Mouse (Mus musculus): ENCODE data around the gene Klb. TPM values are rescaled to one million over a fixed set of nuclear protein-coding genes. Genes with fewer than 3 reads are reported as not detected.

The Klb gene
- polyA plus RNA-seq, 1 experiment from 2014 or later = 0.09 TPM

GRCm38 (mm10) chr5:65324758-65325355 lies 23.3 kb upstream of the Klb start:
- H3K4me3 ChIP-seq (ENCODE audit: low read depth, low read length) = no peak overlapping the region
- no peak overlapping the region for H3K9ac ChIP-seq (ENCODE audit: low read length)
- H3K4me2 ChIP-seq (ENCODE audit: low read depth, severe bottlenecking) = no peak overlapping the region
- ATAC-seq (ENCODE audit: insufficient number of reproducible peaks, low FRiP score, low TSS enrichment, low read depth) (no peak), DNase-seq (ENCODE audit: low spot score) (no peak)
- no peak overlapping the region for H3K27ac ChIP-seq (replicated peaks; ENCODE audit: low read depth, low read length)
- WGBS = 93% methylated on average over 3 of the region's 3 CpGs
- H3K4me1 ChIP-seq (ENCODE audit: control insufficient read depth, insufficient read depth, low read length) = peaks cover 2% of the 10 kb centered on the region; the same call in 1 of the 2 replicates
- no peaks in the 10 kb centered on the region for H3K9me3 ChIP-seq (ENCODE audit: control insufficient read depth, low read length)
- H3K36me3 ChIP-seq (ENCODE audit: control insufficient read depth, insufficient read depth, low read length) = no peaks in the 10 kb centered on the region
- no peaks in the 10 kb centered on the region for H3K27me3 ChIP-seq (ENCODE audit: control insufficient read depth, insufficient read depth, low read length)

DNA sequence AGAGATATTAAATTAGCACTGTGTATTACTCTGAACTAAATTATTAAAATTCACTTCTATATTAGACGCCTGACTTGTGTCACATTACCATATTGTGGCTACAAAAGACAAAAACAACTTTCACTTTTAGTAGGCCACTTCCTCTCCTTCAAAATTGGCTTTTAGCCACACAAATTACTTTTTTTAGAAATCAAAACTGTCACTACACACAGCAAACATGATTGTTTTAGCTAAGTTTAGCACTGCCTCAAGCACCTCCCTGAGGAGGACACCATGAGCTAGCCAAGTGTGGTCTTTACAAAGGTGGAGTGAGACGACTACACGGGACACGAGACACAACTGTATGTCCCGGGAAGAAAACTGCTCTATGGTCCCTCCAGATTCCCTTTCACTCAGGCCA lies 21.9 kb upstream of the Klb start:
- no peaks in the 10 kb centered on the region for H3K27me3 ChIP-seq (ENCODE audit: control insufficient read depth, insufficient read depth, low read length)
- no peak overlapping the region for H3K27ac ChIP-seq (replicated peaks; ENCODE audit: low read depth, low read length)
- 88% methylated on average over 5 of the region's 5 CpGs for WGBS
- DNase-seq (ENCODE audit: low spot score) = no peak
- ATAC-seq (ENCODE audit: insufficient number of reproducible peaks, low FRiP score, low TSS enrichment, low read depth) = no peak
- H3K9ac ChIP-seq (ENCODE audit: low read length) = no peak overlapping the region
- H3K4me1 ChIP-seq (ENCODE audit: control insufficient read depth, insufficient read depth, low read length) = peaks cover 2% of the 10 kb centered on the region; the same call in 1 of the 2 replicates
- H3K4me3 ChIP-seq (ENCODE audit: low read depth, low read length) = no peak overlapping the region
- no peaks in the 10 kb centered on the region for H3K36me3 ChIP-seq (ENCODE audit: control insufficient read depth, insufficient read depth, low read length)
- H3K9me3 ChIP-seq (ENCODE audit: control insufficient read depth, low read length) = no peaks in the 10 kb centered on the region
- H3K4me2 ChIP-seq (ENCODE audit: low read depth, severe bottlenecking) = no peak overlapping the region

DNA sequence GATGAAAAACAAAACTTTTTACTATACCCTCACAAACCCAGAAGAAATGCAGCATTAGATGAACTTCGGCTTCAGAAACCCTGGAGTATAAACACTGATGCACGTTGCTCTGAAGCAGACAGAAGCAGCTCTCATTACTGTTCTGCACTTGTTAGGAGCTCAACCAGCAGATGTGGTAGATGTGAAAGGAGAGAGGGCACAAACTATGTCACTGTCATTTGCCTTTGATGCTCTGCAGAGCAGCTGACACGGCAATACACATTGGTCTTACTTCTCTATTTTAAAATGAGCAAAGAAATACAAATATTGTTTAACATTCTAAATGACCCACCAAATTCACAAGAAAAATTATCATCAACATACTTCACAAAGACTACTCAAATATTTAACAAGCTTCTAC lies 18.1 kb upstream of the Klb start:
- H3K36me3 ChIP-seq (ENCODE audit: control insufficient read depth, insufficient read depth, low read length) = no peaks in the 10 kb centered on the region
- no peak for DNase-seq (ENCODE audit: low spot score)
- no peaks in the 10 kb centered on the region for H3K27me3 ChIP-seq (ENCODE audit: control insufficient read depth, insufficient read depth, low read length)
- H3K4me3 ChIP-seq (ENCODE audit: low read depth, low read length) = no peak overlapping the region
- H3K4me2 ChIP-seq (ENCODE audit: low read depth, severe bottlenecking) = no peak overlapping the region
- H3K27ac ChIP-seq (replicated peaks; ENCODE audit: low read depth, low read length) = no peak overlapping the region
- H3K4me1 ChIP-seq (ENCODE audit: control insufficient read depth, insufficient read depth, low read length) = no peaks in the 10 kb centered on the region; the same call in 1 of the 2 replicates
- H3K9ac ChIP-seq (ENCODE audit: low read length) = no peak overlapping the region
- ATAC-seq (ENCODE audit: insufficient number of reproducible peaks, low FRiP score, low TSS enrichment, low read depth) = no peak
- WGBS = 74% methylated on average over 3 of the region's 3 CpGs
- H3K9me3 ChIP-seq (ENCODE audit: control insufficient read depth, low read length) = no peaks in the 10 kb centered on the region; the same call in 1 of the 2 replicates

DNA sequence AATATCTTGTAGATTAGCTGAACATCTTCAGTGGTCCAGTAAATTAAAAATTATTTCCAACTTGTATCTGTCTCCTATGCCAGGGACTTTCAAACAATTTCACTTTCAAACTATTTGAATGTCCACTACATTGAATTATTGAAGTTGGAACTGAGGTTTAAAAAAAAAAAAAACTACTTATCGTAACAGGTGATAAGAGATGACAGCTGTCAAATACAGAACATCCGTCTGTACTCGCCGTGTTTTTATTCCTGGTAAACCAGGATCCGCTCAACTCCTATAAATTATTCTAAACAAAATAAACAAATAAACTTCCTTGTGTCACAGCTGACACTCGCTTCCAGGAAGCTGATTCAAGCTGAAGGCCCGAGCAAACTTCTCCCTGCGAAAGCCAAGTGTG lies 13.3 kb upstream of the Klb start:
- no peak overlapping the region for H3K27ac ChIP-seq (replicated peaks; ENCODE audit: low read depth, low read length)
- peak overlapping the region; percentile 59 for H3K4me2 ChIP-seq (ENCODE audit: low read depth, severe bottlenecking)
- DNase-seq (ENCODE audit: low spot score) = no peak
- H3K4me1 ChIP-seq (ENCODE audit: control insufficient read depth, insufficient read depth, low read length) = no peaks in the 10 kb centered on the region; the same call in 1 of the 2 replicates
- peak overlapping the region; percentile 90 for H3K9ac ChIP-seq (ENCODE audit: low read length)
- H3K4me3 ChIP-seq (ENCODE audit: low read depth, low read length) = peak overlapping the region; percentile 90
- H3K36me3 ChIP-seq (ENCODE audit: control insufficient read depth, insufficient read depth, low read length) = no peaks in the 10 kb centered on the region
- no peak; the same call in 1 of the 2 replicates for ATAC-seq (ENCODE audit: insufficient number of reproducible peaks, low FRiP score, low TSS enrichment, low read depth)
- WGBS = 14% methylated on average over 8 of the region's 8 CpGs
- no peaks in the 10 kb centered on the region for H3K27me3 ChIP-seq (ENCODE audit: control insufficient read depth, insufficient read depth, low read length)
- H3K9me3 ChIP-seq (ENCODE audit: control insufficient read depth, low read length) = no peaks in the 10 kb centered on the region; the same call in 1 of the 2 replicates

DNA sequence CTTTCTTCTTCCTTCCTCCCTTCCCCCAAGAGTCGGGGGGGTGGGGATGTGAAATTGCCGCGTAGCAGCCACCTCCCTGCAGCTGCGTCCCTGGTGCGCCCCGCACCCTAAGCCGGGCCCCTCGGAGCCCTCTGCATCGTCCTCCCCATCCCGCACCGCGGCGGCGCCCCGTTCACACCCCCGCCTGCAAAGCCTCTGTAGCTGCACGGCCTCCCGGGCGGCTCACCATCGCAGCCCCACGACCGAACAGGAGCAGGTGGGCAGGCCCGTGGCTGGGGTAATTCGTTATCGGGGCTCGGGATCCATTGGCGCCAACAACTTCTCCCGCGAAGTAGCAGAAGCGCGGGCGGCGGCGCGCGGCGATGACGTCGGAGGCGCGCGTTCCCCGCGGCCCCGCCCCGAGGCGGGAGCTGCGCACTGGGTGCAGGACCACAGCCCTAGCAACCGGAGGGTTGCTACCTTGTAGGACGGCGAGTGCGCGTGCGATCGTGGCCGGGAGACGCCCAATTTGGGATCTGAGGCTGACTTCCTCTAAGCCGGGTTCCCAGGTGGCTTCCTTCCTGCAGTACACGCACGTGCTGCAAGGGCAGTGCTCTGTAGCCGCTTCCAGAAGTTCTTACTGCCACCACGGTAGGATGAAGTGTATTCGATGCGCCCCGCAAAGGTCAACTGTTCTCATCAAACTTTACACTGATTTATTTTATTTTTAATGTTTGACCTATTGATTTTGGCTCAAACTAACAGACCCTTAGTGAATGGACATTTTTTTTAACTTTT lies 12.6 kb upstream of the Klb start, which contains the start of gene Rfc1:
Gene Rfc1 (minus strand): TSS at position 373 of the 777 bp plus-strand sequence.
- WGBS = under 1% methylated on average over 65 of the region's 65 CpGs
- H3K36me3 ChIP-seq (ENCODE audit: control insufficient read depth, insufficient read depth, low read length) = no peaks in the 10 kb centered on the region

DNA sequence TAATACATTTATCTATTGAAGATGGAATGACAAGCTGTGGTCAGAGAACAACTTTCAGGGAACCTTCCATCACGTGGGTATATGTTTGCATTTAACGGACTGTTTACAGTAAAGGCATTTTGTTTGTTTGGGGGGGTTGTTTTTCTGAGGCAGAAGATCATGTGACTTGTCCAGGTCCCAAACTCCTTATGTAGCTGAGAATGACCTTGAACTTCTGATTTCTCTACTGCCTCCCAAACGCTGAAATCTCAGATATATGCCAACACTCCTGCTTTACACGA lies 12.1 kb upstream of the Klb start:
- no peaks in the 10 kb centered on the region; the same call in 1 of the 2 replicates for H3K4me1 ChIP-seq (ENCODE audit: control insufficient read depth, insufficient read depth, low read length)
- H3K36me3 ChIP-seq (ENCODE audit: control insufficient read depth, insufficient read depth, low read length) = no peaks in the 10 kb centered on the region
- no peak overlapping the region for H3K27ac ChIP-seq (replicated peaks; ENCODE audit: low read depth, low read length)
- 28% methylated on average over 4 of the region's 4 CpGs for WGBS
- H3K27me3 ChIP-seq (ENCODE audit: control insufficient read depth, insufficient read depth, low read length) = no peaks in the 10 kb centered on the region
- no peak overlapping the region for H3K9ac ChIP-seq (ENCODE audit: low read length)
- peak overlapping the region; percentile 59 for H3K4me2 ChIP-seq (ENCODE audit: low read depth, severe bottlenecking)
- no peak for ATAC-seq (ENCODE audit: insufficient number of reproducible peaks, low FRiP score, low TSS enrichment, low read depth)
- no peaks in the 10 kb centered on the region; the same call in 1 of the 2 replicates for H3K9me3 ChIP-seq (ENCODE audit: control insufficient read depth, low read length)
- DNase-seq (ENCODE audit: low spot score) = no peak
- H3K4me3 ChIP-seq (ENCODE audit: low read depth, low read length) = peak overlapping the region; percentile 90

More for the DNA sequence above, 12.6 kb upstream of the Klb start, which contains the start of gene Rfc1:
- H3K4me2 ChIP-seq (ENCODE audit: low read depth, severe bottlenecking) = peak within 1 kb of the TSS; percentile 59
- peak within 1 kb of the TSS; percentile 80 for H3K27ac ChIP-seq (replicated peaks; ENCODE audit: low read depth, low read length)
- peak within 1 kb of the TSS; percentile 90 for H3K9ac ChIP-seq (ENCODE audit: low read length)
- H3K27me3 ChIP-seq (ENCODE audit: control insufficient read depth, insufficient read depth, low read length) = no peaks in the 10 kb centered on the region
- no peaks in the 10 kb centered on the region; the same call in 1 of the 2 replicates for H3K4me1 ChIP-seq (ENCODE audit: control insufficient read depth, insufficient read depth, low read length)
- DNase-seq (ENCODE audit: low spot score) (peak; percentile 93), ATAC-seq (ENCODE audit: insufficient number of reproducible peaks, low FRiP score, low TSS enrichment, low read depth) (peak; percentile 97)
- no peaks in the 10 kb centered on the region; the same call in 1 of the 2 replicates for H3K9me3 ChIP-seq (ENCODE audit: control insufficient read depth, low read length)
- H3K4me3 ChIP-seq (ENCODE audit: low read depth, low read length) = peak within 1 kb of the TSS; percentile 90

GRCm38 (mm10) chr5:65338394-65338793 lies 9.7 kb upstream of the Klb start:
- no peaks in the 10 kb centered on the region; the same call in 1 of the 2 replicates for H3K4me1 ChIP-seq (ENCODE audit: control insufficient read depth, insufficient read depth, low read length)
- H3K9ac ChIP-seq (ENCODE audit: low read length) = no peak overlapping the region
- no peaks in the 10 kb centered on the region for H3K27me3 ChIP-seq (ENCODE audit: control insufficient read depth, insufficient read depth, low read length)
- no peak overlapping the region for H3K4me2 ChIP-seq (ENCODE audit: low read depth, severe bottlenecking)
- ATAC-seq (ENCODE audit: insufficient number of reproducible peaks, low FRiP score, low TSS enrichment, low read depth) (no peak), DNase-seq (ENCODE audit: low spot score) (no peak)
- H3K36me3 ChIP-seq (ENCODE audit: control insufficient read depth, insufficient read depth, low read length) = no peaks in the 10 kb centered on the region
- H3K9me3 ChIP-seq (ENCODE audit: control insufficient read depth, low read length) = no peaks in the 10 kb centered on the region
- H3K27ac ChIP-seq (replicated peaks; ENCODE audit: low read depth, low read length) = no peak overlapping the region
- 86% methylated on average over 6 of the region's 6 CpGs for WGBS
- H3K4me3 ChIP-seq (ENCODE audit: low read depth, low read length) = no peak overlapping the region

DNA sequence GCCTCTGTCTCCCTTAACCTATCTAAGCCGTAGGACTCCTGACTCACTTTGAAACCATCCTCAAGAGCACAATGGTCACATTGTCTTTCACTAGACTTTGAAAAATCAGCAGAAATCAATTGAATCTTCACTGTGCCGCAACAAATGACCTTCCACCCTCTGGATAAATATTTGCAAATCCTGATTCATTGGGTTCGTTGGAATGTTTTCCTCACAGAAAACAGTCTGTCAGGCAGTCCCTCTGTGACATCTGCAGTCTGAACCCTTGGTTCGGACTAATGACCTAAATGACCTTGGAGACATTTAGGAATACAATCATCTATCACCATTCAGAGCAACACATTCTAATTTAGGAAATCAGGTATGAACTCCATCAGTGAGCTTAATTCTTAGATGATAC lies 7.9 kb upstream of the Klb start:
- Histone ChIP-seq H3K4me2 (ENCODE audit: low read depth, severe bottlenecking) (no peak overlapping the region), H3K9me3 (ENCODE audit: control insufficient read depth, low read length) (no peaks in the 10 kb centered on the region), H3K36me3 (ENCODE audit: control insufficient read depth, insufficient read depth, low read length) (no peaks in the 10 kb centered on the region), H3K27me3 (ENCODE audit: control insufficient read depth, insufficient read depth, low read length) (no peaks in the 10 kb centered on the region), H3K9ac (ENCODE audit: low read length) (no peak overlapping the region), H3K4me3 (ENCODE audit: low read depth, low read length) (no peak overlapping the region), H3K4me1 (ENCODE audit: control insufficient read depth, insufficient read depth, low read length) (no peaks in the 10 kb centered on the region), H3K27ac (replicated peaks; ENCODE audit: low read depth, low read length) (no peak overlapping the region)
- DNase-seq (ENCODE audit: low spot score) = no peak
- 80% methylated on average over 4 of the region's 4 CpGs for WGBS
- no peak for ATAC-seq (ENCODE audit: insufficient number of reproducible peaks, low FRiP score, low TSS enrichment, low read depth)

Measured in limb, embryonic 11.5 days (tissue).